Mouse (Mus musculus) ovary, postnatal 10 days (tissue): ENCODE data around the gene Adgrg6.

Experiments
- DNase-seq: peaks from one replicate; pipeline ENCODE4 v3.0.0; 2022; ENCODE audit warnings: low spot score

Adgrg6 gene

DNA sequence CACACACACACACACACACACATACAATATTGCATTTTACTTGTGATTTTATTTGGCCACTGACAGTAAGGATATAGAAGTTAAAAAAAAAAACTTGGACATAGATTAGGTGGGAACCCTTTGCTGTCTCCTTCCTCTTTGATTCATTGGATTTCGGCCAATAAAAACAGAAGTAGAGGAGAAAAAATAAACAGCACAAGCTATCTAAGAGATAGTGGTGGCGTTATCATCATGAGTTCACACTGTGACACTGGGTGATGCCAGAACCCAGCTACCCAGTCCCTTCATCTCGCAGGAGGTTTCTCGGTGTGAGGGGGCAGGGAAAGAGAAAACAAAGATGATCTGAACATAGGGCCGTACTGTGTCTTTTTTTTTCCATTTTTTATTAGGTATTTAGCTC is 62.2 kb downstream of the Adgrg6 start:
- no peak for DNase-seq

DNA sequence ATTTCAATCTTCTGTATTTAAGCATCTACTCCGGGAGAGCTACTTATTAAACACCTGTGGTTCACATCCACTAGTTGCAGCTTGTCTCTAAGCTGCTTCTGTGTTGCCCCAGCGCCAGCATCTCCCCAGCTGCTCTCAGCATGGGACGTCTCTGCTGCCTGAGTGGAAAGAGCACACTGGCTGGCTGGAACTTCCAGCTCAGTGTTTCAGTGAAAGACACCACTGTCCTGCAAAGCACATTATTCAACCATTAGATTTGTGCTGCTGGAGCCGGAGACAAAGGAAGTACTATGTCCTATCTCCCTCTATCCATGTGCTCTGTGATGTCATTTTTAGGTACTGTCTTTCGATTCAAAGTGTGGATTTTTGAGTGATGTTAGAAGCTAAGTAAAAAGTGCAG is 63.0 kb downstream of the Adgrg6 start:
- no peak for DNase-seq

DNA sequence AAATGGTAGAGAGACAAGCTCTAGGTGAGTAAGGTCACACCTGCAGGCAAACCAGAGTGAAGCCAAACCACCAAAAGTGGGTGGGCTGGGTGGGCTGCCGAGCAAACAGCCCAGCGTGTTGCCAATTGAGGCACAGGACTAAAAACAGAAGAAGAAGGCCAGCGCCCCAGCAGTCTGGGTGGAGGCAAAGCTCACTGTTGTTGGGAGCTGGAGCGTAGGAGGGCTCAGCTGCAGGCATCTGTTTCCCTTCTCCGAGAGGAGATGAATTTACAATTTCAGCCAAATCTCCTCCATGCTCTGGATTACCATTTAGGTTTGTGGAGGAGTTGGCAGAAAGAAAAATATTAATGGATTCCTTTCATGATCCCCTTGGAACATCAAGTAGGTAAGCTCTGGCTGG is 64.5 kb downstream of the Adgrg6 start:
- DNase-seq, result no peak

DNA sequence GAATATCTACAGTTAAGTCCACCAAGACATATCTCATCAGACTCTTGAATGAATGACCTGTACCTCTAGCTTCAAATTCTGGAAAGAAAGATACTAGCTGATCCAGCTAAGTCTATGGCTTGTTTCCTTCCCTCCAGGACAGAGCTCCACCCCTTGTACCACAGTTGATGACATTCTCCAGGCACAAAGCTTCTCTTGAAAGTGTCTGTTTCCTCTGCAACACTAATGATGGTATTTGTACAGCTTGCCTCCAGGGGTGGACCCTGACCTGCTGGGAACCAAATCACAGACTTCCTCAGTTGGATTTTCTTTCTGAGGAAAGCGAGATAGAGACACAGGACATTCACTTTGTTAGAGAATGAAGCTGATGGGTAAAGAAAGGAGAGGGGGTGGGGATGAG is 69.1 kb downstream of the Adgrg6 start:
- no peak for DNase-seq

DNA sequence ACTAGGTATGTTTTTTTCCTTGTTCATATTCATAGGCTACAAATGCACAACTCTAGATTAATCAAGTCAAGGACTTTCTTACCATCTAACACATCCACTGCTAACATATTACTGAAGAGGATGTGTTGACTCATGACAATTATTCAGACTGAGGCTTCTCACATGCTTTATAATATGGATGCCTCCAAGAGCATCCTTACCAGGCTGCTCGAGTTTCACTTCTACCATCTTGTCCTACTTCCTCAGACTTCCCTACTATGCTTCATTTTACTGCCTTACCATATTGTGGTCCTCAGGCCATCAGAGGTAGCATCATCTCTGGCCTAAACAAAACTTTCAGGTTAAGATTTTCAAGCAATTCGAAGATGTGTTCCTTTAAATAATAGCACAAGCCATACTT is 69.8 kb downstream of the Adgrg6 start:
- DNase-seq, result no peak

DNA sequence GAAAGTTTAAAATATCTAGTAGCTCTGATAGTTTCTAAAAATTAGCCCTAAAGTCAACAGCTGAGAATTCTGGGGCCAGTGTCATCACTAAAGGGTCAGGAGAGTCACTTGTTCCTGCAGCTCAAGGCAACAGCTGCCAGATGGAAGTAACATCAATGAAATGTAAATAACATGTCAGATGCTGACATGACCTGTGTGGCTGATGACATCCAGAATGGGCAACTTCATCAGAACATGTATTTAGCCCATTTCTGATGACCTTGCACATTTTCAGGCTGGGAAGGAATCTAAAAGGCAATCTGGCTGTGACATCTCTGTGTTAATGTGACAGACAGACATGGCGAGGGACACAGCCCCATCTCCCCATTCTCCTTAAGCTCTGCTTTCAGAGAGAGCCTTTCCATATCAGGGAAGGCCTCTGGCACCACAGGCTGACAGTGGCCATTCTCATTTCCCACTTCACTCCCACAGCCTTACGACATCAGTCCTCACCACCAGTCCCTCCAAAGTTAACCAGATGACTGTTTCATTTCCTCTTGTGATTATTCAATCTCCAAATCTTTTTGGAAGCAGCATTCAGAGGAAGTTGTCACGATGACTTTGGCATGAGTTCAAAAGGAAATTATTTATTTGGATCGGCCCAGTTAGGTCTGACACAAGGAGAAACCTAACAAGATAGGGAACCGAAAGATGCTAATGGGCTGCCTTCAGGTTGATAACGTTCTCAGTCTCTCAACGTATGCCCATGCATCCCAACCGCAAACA is 70.7 kb downstream of the Adgrg6 start:
- no peak for DNase-seq

DNA sequence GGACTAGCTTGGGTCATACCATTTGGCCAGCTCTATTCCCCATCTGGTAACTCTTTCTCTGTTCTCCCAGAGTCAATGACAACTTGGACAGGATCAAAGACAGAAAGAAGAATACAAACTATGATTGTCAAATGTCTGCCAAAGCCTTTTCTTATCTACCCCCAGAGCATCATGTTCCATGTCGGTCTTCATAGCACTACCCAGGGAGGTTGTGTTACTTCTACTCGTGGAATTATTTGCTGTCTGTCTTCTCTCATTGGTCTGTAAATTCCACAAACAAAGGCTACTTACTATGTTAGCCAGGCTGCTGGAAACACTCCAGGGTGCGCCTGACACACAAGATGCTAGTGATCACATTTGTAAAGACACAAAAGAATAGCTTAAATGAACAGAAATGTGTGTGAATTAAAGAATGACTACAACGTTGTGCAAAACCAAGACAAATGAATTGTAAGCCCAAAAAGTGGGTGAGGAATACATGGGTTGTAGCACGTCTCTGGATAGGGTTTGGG is 74.4 kb downstream of the Adgrg6 start:
- DNase-seq, result no peak

DNA sequence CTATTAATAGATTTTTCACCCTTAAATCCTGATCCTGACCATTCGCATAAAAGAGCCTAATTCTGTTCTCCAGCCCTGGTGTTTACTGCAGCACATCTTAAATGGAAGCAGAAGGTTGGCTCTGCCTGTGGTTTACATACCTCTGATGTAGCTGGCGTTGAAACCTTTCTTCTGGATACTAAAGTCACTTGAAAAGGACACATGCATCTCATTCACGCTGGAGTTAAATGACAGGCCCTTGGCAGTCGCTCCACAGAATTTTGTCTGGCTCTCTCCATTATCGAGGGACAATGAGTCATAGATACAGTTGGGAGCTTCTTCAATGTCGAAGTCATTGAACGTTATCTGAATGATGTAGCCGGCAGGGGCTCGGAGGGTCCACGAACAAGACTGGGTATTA is 76.8 kb downstream of the Adgrg6 start:
- DNase-seq, result no peak

DNA sequence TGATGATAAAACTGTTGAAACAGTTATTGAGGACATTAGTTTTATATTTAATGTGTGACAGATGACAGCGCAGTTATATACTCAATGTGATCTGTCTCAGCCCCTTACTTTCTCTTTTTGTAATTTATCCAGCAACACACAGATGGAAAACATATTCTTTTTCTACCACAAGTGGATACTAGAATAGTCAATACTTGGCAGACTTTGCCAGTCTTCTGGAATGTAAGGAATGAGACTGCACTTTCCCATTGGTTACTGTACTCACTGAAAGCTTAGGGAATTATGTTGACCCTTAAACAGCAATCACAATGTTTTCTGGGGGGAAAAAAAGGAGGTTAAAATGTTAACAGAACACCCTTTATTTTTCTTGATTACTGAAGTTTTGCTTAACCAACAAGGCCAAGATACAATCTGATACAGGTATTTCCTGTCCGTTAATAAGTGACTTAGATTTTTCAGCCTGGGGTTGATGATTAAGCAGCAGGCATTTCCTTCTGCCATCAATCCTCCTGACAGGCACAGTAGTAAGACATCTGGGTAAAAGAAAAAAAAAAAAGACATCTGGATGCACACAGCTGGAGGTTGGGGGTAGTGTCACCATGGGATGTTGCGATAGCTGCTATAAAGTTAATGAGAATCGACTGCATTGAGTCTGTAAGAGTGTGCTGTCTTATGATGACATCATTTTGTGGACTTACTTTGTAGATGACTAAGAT is 81.5 kb downstream of the Adgrg6 start:
- DNase-seq, result no peak

DNA sequence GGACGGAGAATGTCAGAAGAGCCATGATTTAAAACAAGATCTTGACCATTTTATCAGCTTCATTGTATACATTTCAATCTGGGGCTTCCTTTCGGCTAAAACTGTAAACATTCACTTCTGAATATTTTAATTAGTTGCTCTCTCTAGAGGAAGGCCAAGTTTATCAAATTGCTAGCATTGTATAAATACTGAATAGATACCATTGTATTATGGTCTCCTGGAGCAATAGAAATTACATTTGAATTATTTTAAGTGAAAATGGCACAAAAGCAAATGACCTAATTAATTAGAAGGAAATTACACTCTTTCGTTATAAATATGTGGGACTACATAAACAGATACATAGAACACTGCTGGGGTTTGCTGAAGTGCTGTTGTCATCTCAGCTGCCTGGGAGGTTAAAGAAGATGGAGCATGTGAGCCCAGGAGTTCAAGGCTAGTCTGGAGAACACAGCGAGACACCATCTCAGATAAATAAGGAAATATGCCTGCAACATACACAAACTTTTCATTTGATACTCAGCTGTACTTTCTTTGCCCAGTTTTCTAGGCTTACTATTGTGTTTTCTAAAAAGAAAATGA is 84.4 kb downstream of the Adgrg6 start:
- no peak for DNase-seq

DNA sequence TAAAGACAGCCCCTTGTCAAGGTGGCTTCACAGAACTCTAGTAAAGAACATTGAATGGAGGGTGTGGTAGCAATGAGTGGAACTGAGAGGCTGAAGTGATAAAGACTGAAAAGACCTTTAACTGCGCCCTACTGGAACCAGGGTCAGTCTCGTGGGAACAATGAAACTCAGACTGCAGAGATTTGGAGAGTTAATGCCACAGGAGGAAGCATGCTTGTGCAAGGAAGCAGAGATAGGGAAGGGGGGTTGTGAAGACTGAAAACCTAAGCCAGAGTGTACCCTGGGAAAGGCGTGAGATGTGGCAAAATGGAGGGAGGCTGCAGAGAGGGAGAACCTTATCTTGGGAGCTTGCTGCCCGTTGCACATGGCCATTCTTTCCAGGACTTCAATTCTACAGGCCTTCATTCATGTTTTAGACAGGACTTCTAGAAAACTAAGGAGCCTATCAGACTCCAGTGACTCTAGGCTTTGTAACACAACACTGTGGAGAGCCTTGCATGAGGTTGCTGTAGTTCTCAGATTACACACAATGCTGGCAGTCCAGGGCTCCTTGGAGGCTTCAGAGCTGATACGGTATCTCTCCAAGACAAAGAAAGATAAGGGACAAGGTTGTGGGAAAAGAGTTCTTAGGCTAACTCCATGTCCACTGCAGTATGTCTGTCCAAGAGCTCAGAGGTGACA is 85.1 kb downstream of the Adgrg6 start:
- no peak for DNase-seq

DNA sequence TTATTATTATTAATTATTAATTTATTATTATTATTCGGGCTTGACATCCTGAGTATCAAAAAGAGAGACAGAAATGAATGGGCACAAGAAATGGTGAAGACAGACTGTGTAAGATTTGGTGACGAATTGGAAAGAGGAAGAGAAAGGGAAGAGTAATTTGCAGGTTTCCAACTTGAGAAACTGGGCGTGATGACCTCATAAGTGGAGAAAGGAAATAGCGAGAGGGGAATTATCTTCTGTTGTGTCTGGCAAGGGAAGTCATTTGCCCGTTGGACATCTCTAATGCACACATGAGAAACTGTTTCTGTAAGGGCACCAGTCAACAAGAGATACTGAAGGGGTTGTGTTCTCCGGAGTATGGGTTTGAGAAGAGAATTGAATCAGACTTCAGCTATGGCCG is 85.6 kb downstream of the Adgrg6 start:
- no peak for DNase-seq

DNA sequence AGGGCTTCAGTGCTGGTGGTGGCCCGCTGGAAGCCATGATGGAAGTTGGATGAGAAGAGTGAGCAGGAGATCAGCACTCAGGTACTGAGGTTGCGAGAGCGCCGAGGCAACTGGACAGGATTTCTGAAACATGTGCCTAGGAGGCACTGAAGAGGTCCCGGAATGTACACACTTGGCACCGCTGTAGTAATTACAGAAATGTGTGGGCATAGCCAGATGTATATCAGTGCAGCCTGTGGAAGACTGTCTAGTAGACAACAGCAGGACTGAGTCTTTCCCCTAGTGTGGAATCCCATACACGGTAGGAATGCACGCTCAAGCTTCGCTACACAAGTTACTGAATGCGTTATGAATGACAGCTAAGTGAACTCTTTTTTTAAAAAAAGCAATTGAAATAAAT is 86.1 kb downstream of the Adgrg6 start:
- DNase-seq, result no peak

DNA sequence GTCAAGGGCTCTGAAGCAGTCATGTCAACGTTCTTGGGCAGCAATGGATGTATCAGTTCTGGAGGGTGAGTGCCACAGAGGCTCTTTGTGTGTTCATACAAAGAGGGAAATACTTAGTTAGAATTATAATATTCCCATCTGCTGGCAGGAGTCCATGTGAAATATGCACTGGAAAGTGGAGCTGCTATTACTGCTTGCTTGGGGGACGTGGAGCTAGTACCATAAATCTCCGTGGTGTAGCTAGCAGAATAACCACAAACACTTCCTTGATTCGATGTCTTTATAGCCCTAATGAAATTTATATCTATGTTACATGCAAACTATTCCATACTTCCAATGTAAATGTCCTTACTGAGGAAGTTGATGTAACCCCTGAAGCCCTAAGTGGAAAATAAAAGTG is 91.0 kb downstream of the Adgrg6 start:
- DNase-seq, result no peak

DNA sequence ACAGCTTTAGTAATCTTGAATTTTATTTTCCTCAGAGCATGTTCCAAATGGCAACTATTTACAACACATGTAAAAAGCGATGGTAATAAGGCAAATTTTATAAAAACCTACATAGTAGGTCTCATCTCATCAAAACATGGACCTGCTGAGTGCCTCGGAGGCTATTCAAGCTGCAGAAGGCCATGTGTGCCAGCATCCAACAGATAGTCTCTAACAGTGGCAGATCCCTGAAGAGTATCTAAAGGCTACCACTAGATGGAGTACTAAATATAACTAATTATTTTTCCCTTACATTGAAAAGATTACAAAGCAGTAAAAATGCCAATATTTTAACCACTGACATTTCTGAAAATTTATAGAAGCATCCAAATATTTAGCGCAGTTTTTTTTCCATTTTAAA is 93.6 kb downstream of the Adgrg6 start:
- no peak for DNase-seq

DNA sequence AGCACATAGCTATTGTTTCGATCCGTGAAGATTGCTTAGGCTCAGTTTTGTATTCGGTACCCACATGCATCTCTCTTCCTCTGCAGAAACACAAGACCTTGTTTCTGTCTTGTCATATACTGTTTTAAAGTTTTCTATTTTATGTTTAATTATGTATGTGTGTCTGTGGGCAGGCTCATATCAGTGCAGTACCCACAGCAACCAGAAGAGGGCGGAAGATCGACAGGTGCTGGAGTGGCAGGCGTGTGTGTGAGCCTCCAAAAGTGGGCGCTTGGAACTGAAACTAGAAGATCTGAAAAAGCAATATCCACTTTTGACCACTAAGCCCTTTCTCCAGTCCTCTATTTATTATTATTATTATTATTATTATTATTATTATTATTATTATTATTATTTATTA is 95.4 kb downstream of the Adgrg6 start:
- no peak for DNase-seq

DNA sequence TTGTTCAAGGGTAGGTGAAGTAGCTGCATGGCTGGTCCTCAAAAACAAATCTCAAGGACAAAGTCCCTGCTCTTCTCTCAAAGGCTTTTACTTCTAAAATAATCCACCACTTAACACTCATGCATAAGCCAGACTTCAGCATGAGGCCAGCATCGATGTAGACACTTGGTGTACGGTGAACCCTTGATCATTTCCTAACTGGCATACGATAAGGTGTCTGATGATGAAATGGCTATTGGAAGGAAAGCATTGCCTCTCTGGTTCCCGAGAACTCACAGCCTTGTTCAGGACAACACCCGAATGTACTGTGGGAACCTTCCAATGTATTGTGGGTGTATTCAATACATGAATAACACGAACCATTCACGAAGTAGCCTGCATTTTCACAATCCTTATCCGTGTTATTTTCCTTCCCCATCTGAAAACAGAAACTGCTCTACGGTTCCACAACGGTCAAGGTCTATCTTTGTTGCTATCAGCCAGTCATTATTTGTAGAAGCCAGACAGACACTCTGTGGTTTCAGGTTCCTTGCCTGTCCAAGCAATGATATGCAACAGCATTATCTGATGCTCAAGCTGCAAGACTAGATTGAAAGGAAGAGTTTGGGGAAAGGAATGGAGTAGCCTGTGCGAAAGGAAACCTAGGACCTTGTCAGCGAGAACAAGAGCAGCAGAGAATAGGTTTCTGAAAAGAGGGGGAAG is 99.7 kb downstream of the Adgrg6 start:
- no peak for DNase-seq

DNA sequence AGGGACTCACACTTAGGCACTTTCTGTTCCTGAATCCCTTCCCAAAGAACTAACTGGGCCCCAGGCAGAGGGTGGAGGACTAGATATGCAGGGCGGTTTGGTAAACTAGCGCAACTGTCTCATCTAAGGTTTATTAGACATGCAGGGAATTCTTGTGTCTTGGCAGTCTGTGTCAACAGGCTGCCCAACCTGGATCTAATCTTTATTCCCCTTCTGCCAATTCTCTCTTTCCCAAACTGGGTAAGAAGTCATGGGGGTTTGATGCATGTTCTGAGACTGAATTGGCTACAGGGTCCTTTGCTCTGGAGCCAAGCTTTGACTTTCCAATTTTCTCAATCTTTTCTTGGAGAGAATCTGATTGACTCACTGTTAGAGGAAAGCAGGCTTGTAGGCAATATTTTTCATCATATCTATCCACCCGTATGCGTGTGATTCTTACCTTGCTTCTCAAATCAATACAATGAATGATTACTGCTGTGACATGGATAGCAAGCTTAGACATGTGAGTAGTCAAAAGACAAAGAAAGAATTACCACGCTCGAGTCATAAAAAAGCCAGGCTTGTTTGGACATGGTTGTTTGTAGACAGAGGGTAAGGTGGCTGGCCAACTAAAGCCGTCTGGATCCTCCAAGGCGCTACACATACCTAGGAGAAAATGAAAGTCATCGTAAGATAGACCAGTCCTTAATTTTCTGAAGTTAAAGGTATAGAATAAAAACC is 104.4 kb downstream of the Adgrg6 start:
- no peak for DNase-seq

DNA sequence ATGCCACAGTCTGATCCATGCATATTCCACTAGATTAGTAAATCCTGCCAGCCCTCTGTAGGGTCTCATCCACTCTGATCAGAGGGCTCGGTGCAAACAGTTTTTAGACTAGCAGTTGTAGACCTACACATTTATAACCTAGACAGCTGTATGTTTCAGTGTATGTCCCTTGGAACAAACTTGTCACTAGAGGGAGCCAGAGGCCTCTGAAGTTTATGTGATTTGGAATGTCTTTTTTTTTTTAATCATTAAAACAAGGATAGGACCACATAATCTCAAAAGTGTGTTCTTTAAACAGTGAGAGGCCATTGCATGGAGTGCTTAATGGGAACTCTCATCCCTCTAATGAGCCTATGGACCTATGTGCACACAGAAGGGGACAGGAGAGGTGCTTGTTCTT is 141.4 kb downstream of the Adgrg6 start:
- DNase-seq, result no peak

DNA sequence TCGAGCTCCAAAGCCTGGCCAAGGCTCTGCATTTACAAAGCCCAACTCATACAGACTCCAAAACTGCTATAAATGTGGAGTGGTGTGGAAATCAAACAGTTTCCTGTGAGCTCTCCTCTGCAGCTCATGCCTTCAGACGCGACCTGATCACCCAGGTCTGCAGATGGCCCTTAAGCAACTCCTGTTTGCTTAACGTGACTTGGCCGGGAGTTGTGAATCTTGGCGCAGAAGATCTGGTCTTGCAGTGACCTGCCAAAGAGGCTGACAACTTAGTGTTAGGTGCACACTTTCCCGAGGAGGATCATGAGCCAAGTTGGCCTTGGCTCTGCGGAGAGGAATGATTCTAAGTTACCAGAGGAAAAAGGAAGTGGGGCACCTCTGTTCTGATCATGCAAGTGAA is 143.7 kb downstream of the Adgrg6 start:
- DNase-seq, result no peak

DNA sequence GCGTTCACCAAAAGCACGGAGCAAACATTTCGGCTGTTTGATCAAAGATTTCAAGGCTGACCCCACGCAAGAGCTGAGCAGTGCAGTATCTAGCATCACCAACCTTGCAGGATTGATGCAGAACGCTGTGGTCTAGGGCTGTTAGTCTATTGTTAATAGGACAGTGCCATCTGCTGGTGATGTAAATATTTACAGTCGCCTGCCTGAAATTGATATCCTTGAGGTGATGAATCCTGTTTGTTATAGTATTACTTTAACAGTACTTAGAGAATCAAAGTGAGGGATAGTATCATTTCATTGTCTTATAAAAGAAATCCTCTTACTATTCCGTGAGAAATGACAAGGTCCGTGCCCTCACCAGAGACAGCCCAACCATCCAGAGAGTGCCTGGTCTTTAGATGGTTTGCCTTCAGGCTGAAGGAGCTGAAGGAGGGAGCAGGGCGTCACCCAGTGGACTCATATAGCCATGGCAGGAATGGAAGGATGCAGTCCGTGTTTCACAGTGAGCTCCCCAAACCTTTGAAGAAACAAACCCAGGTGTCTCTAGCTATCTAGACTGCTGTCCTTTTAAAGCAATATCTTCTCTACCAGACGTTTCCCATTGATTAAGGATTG is 154.3 kb downstream of the Adgrg6 start:
- DNase-seq, result peak; percentile 20
